Mouse (Mus musculus) urinary bladder, adult 2 months (tissue): ENCODE results near the gene Gm15319. TPM values are rescaled to one million over a fixed set of nuclear protein-coding genes. Genes with fewer than 3 reads are reported as not detected.
"Not testable (repeated sequence)": the region's sequence is repeated elsewhere in the genome, so short reads cannot be mapped to it uniquely, and the experiment has no call there.

Experiments
- DNase-seq: peaks from one replicate; pipeline ENCODE4 v3.0.0; 2022; ENCODE audit warnings: low spot score
- polyA plus RNA-seq: library from polyadenylated mRNA; depleted of rRNA; stranded (reverse); fragments of >200 nt; gene quantifications from 2 replicates; pipeline ENCODE4 v1.2.3, GENCODE M21; 2012; rRNA removed

The Gm15319 gene
- 0.04 TPM in 1 of 2 replicates, not detected in the other for polyA plus RNA-seq

DNA sequence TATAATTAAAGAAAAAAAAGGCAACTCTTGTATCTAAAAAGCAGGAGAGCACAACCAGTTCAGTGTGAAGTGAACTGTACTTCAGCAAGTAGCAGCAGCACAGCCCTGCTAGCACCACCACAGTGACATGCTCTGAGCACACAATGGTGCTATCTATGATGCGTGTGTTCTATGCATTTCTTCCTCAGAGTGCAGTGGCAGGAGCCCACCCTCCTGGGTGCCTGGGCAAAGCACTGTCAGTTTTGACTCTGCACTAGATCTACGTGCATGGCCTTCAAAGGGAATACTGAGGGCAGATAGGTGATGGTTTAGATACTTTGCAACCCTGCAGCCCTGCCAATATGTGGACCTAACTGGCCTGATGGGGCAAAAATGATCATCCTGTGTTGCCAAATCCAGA is at the start of gene Gm15319:
Gene Gm15319, minus strand, starts transcription at position 101 of the 400 bp plus-strand sequence.
- not testable (repeated sequence) for DNase-seq

DNA sequence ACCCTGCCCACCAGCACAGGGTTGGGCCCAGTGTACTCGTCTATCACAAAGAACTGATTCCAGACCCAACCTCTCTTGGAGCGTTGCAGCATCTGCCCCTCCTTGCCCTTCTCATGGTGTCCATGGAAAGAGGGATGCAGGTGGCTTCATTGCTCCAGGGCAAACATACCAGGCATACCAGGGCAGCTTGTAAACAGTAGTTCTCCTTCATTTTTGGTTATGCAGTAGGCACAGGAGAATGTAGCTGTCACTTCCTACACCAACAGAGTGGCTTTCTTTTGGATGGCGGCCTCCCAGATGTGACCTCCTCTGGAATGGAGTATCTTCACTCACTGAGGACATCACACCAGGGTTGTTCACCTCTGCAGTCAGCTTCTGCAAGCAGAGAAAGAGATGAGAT is 47.3 kb upstream of the Gm15319 start:
- not testable (repeated sequence) for DNase-seq

DNA sequence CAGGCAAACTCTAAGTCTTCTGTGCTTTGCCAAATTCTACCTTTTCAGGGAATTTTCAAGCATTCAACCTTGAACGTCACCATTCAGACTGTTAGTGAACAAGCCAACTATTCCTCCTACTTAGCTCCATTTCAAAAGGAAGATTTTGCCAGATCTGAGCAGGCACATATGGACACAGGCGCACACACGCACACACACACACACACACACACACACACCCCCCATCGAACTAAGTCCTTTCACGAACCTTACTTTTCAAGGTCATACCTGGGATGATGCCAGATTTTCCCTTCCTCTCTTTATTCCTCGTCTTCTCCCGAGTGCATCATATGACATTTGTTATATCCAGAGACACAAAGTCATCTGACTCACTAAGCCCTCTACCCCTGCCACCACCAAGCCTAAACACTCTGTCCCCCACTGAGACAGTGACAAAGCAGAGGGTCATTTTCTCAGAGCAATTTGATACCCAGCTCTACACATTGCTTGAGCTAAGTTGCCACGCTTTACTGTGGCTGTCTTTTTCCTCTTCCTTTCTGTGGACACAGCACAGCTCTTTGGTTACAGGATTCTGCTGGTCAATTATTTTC is 45.5 kb upstream of the Gm15319 start:
- peak; percentile 37 for DNase-seq

DNA sequence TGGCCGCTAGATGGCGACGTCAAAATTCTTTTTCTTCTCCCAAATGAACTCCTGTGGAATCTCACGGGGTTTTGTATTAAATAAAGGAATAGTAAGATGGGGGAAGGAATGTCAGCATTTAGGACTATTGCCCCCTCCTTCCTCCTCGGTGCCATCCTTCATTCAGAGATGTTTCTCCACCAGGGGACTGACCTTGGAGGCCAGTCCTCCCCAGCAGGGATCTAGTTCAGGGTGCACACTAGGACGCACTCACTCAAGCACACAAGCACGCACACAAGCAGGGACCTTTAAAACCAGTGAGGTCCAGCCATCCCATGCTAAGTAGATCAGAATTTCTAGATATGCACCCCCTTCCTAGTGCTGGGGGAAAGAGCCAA is 26.3 kb upstream of the Gm15319 start:
- peak; percentile 54 for DNase-seq

DNA sequence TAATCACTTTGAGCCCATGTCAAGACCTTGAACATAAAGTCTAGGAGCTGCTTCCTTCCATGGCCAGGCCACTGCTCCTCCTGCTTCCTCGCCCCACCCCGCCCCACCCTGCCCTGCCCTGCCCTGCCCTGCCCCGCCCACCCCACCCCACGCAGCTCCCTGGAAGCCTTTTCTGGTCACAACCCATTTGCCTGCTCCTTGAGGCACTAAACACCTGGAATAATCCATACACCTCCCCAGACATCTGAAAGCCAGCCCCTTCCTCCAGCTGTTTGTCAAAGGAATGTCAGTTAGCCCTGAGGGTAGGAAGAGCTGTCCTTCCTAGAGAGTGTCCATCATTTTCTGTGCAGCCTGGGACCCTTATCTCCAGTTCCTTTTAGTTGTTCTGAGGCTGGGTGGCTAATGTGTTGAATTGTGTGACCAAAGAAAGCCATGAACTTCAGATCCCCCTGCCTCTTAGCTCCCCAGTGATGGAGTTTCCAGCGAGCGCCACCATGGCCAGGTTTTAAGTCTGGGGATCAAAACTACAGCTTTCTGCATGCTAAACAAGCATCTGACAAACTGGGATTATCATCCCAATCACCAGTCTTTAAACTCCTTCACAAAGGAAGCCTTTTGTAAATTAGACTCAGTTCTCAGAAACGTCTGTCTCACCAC is 25.8 kb upstream of the Gm15319 start:
- peak; percentile 64 for DNase-seq

DNA sequence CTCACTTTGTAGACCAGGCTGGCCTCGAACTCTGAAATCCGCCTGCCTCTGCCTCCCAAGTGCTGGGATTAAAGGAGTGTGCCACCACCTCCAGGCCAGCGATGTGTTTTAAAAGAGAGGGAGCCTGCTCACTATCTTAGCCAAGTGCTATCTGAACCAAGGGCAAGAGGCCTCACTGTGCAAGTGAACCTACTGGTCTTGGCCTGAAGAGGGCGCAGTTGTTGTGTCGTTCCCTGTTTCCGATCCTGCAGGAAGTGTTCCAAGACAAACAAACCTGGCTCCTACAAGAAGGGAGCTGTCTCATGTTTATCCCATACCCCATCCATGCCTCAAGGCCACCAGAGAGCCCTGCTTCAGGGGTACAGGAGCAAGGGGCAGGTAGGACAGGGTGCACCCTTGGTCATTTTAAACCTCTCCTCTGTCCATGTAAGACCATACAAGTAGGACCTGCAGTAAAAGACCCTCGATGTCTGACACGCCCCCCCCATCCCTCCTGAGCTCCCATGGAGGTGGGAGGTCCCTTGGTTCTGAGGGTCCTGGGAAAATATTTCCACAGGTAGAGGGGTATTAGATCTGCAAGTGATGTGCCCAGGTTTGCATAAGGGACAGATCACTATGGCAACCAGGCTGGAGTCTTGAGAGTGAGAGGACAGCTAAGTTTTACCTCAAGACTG is 24.2 kb upstream of the Gm15319 start:
- peak; percentile 45 for DNase-seq

DNA sequence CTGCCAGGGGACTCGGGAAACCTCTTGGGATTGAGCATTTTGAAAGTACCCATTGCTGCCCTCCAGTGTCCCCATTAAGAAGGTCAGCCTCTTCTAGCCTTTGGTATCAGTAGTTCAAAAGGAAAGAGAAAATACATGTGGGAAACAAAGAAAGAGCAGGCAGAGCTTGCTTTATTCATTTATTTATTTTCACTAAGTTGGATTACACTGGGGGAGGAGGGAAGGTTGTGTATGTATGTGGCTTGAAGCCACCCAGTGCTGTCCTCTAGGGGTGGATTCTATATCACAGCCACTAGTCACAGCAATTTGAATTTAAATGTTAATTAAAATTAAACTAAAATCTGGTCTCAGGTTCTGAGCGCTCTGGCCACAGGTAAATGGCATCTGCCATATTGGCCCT is 22.0 kb upstream of the Gm15319 start:
- not testable (repeated sequence) for DNase-seq

DNA sequence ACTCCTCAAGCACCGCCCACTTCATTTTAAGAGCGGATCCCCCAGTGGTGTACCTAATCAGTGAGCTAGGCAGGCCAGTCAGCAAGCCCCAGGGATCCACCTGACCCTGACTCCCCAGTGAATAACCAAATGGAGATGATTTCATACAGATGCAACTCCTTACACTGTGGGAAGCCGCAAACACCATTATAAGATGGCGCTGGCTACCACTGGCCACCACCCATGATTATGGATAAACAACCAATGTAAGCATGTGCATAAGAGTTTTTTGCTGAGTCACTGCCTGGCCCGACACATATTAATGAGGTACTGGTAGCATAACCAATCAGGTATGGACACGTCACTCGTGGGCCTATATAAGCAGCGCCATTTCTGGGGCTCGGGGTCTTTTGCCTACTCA is 21.1 kb upstream of the Gm15319 start:
- peak; percentile 51 for DNase-seq

DNA sequence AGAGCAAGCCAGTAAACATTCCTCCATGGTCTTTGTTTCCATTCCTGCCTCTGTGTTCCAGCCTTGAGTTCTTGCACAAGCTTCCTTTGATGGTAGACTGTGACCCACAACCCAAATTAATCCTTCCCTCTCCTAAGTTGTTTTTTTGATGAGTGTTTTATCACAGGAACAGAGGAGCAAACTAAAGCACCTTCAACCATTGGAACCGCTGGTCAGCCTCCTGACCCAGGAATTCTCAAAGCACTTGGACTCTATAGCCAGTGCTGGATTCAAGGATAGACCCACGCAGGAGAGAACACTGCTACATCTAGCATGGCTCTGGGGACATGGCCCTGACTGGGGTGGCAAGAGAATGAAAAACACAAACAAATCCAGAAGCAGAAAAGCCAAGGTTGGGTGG is 19.1 kb upstream of the Gm15319 start:
- not testable (repeated sequence) for DNase-seq

DNA sequence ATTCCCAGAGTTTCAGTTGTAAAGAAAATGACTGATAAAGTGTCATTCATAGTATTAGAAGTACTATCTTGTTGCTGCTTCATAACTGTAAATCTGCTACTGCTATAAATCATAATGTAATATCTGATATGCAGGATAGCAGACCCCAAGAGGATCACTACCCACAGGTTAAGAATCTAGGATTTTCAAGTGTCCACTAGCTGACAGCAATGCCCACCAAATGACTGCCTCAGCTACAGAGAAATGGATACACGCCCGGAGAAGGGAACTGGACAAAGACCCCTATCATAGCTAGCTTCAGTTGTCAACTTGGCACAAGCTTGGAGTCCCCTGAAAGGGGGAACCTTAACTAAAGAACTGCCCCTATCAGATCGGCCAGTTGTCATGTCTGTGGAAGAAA is 18.6 kb upstream of the Gm15319 start:
- DNase-seq, result peak; percentile 21

DNA sequence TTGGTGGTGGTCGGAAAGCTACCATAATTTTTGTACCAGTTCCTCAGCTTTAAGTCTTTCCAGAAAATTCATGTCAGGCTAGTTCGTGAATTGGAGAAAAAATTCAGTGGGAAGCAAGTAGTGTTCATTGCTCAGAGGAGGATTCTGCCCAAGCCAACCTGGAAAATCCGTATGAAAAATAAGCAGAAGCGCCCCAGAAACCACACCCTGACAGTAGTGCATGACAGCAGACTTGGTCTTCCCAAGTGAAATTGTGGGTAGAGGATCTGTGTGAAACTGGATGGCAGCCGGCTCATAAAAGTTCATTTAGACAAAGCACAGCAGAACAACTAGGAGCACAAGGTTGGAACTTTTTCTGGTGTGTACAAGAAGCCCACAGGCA is 18.2 kb upstream of the Gm15319 start:
- not testable (repeated sequence) for DNase-seq

DNA sequence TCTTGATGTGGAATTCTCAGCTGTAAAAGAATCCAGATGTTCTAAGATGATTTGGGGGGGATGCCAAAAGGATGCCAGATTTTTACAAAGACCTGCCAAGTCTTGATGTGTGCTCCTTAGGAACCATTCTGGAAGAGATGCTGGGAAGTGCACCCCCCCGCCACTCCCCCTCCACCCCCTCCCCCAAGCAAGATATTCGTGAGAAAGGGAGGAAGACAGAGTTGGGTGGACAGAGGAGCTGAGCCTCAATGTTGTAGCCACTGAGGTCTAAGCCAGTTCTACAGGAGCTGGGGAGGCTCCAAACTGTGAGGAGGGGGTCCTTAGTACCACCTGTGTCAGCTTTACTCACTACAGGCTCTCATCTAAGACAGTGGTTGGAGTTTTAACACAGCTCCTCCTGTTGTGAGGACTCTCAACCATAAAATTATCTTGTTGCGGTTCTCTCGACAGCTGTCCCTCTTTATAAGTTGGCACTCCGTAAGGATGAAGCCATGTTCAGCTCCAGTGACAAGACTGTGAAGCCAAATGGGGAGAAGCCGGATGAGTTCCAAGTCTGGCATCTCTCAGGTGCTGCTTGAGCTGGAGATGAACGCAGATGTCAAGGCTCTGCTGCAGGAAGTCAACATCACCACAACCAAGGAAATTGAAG is 17.7 kb upstream of the Gm15319 start:
- DNase-seq, result peak; percentile 37

DNA sequence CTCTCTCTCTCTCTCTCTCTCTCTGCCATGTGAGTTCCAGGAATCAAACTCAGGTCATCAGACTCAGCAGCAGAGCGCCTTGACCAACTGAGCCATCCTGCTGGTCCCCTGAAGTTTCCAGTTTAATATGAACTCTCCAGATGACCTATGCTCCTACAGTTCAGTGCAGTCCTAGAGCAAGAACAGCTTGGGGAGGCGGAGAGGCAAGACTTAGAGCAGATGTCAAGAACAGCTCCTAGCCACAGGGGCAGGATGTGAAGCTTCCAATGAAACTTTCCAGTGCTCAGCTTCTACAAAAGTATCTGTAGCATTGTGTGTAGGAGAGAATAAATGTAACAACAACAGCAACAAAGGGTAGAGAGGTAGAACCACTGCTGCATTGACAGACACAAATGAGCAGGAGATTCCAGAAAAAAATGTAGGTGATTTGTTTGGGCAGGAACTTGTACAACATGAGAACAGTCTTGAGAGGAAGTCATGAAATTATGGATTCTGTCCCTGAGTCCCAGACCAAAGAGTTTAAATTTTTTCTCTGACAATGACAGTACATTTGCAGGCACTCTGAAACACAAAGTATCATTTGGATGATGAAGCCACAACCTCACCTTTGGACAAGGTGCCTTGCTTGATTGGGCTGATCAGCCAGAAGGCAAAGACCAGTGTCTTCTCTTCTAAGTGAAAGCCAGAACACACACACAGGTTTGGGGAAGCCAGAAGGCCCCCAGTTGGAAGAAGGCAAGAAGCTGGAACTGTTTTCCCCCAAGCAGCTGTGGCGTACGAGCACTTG is 16.8 kb upstream of the Gm15319 start:
- peak; percentile 16 for DNase-seq

DNA sequence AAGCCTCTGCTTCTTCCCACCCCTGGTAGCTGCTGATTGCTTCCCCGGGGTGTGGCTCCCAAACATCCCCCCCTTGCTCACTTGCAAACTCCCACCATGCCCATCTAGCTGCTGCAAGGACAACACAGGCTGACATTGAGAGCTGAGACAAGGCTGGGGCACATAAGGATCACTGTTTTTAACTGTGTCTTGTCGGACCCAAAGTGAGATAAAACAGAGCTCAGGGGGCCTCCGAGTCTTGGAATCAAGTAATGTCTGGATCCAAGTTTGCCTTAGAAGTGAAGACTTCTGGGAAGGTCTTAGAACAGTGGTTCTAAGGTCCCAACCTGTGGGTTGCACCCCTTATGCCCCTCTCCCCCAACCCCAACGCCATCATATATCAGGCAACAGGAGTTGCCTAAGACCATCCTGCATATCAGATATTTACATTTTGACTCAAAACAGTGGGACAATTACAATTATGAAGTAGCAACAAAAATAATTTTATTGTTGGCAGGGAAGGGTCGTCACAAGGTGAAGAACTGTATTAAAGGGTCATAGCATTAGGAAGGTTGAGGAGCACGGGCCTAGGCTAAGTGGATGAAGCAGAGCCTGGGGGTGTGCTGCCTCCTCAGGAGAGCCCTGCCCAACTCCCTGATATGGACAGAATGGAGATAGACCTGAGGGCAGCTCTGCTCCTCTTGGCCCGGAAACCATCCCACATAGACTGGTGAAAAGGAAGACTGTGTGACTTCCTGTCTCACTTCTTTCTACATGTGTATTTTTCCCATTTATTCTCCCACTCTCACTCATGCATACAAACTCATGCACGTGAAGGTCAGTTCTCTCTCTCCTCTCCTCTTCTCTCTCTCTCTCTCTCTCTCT is 16.0 kb upstream of the Gm15319 start:
- peak; percentile 49 for DNase-seq

DNA sequence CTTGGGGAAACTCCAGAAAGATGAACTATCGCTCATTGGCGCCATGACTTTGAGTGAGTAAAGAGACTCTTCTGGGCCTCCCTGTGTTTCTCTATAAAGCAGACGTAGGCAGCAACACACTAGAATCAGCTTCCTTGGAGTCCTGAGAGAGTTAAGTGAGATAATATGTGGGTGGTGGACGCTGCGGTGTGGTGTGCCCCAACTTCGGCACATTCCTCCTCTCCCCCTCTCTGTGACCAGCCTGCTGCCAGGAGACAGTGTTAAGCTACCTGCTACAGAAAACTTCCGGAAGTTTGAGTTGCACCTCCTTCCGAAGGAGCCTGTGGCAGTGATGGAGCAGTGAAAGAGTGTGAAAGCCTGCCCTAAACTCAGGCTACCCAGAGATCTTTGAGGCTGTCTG is 15.3 kb upstream of the Gm15319 start:
- peak; percentile 65 for DNase-seq

DNA sequence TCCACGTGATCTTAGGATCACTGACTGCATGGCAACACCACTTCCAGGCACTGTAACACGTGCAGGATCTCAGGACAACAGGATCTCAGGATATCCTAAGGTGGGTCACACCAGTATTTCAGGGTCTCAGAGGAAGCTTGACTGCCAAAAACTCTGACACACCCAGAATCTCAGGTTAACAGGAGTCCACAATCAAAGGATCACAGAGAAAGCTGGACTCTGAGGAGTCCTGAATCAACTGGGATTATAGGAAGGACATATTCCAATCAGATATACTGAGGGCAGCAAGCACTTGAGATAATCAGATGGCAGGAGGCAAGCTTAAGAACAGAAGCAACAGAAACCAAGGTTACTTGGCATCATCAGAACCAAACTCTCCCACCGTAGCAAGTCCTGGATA is 12.7 kb upstream of the Gm15319 start:
- peak; percentile 20 for DNase-seq

DNA sequence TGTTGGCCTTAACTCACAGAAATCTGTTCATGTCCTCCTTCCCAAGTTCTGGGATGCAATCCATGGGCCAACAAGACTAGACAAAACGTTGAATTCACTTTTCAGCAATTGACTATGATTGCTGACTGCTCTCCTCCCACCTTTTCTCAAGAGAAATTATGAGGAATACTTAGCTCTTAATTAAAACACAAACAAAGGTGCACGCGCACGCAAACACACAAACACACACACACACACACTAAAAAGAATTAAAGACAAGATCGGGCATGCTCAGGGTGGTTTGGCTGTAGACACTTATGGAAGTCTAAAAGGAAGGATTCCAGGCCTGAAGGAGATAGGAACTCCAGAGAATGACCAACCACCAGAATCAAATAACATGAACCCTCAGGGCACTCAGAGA is 6.6 kb downstream of the Gm15319 start:
- DNase-seq, result not testable (repeated sequence)

DNA sequence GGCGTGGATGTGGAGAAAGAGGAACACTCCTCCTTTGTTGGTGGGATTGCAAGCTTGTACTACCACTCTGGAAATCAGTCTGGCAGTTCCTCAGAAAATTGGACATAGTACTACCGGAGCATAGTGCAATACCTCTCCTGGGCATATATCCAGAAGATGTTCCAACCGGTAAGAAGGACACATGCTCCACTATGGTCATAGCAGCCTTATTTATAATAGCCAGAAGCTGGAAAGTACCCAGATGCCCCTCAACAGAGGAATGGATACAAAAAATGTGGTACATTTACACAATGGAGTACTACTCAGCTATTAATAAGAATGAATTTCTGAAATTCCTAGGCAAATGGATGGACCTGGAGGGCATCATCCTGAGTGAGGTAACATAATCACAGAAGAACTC is 9.4 kb downstream of the Gm15319 start:
- peak; percentile 21 for DNase-seq

DNA sequence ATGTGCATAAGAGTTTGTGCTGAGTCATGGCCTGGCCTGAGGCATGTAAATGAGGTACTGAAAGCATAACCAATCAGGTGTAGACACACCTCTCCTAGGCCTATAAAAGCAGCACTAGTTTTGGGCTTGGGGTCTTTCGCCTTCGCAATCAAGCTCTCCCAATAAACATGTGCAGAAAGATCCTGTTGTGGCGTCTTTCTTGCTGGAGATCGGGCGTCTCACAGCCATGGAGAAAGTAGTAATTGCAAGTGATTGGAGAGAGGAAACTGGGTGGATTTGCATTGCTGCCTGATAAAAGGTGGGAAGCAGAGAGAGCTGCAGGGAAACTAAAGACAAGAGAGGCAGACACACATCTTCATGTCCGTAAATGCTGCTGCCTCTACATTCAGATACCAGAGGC is 60.3 kb downstream of the Gm15319 start:
- DNase-seq, result not testable (repeated sequence)

DNA sequence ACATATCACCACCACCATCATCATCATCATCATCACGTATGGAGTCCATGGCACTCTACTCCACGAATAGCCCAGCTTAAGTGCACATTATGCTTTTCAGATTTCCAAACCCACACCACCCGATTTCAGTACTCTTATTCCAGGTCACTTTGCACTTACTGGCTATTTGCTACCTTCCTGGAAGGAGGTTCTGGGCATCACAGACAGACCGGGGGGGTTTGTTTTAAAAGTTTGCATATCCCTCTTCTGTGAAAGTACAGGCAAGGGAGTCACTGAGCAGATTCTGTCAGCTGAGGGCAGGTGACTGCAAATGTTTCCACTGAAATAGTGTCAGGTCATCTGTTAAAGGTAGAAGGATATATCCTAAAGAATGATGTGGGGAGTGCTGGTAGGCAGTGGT is 63.0 kb downstream of the Gm15319 start:
- DNase-seq, result not testable (repeated sequence)
